Mouse (Mus musculus) layer of hippocampus, adult 8-10 months (tissue): ENCODE results near the gene Ltbr. TPM values are rescaled to one million over a fixed set of nuclear protein-coding genes. Genes with fewer than 3 reads are reported as not detected.
A peak's percentile ranks its signal among the peaks of the same experiment; 100 is the strongest.

Experiments
- DNase-seq, 2 experiments: peaks; one replicate each; pipeline ENCODE4 v3.0.0; 2022; ENCODE audit warnings: low spot score in 2 of 2
- total RNA-seq, 4 experiments: library from RNA; stranded (reverse); gene quantifications; 2 replicates each; pipeline ENCODE4 v1.2.4; 2022

Gene Ltbr
- 10 to 100 TPM in 2 of 4 experiments, 1 to 10 TPM in 2; 8.1 to 16.8 (median 11.5) TPM for total RNA-seq

GRCm38 (mm10) chr6:125313546-125314230 is at the start of gene Ltbr:
Gene Ltbr (minus strand): TSS chr6:125313885.
- DNase-seq = no peak

DNA sequence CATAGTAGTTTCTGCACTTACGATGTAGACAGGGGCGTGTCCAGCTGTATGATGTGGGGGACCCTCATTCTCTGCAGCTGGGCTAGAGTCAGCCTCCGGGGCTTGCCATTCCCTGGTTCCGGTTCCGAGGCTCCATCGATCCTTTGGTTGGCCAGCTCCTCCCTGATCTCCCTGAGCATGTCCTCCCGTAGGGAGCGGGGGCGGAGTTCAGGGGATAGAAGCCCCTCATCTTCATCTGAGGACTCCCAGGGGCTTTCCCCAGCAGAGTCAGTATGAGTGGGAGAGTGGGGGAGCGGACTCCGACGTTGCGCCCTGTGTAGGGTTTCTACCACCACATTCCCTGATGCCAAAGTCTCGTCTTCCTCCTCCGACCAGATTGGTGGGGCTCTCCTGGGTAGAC is 49.3 kb upstream of the Ltbr start:
- DNase-seq = no peak

- DNase-seq = peak in 1 of 2 experiments; percentile 36
These were observed 48.0 kb upstream of the Ltbr start for GRCm38 (mm10) chr6:125361467-125362291.

DNA sequence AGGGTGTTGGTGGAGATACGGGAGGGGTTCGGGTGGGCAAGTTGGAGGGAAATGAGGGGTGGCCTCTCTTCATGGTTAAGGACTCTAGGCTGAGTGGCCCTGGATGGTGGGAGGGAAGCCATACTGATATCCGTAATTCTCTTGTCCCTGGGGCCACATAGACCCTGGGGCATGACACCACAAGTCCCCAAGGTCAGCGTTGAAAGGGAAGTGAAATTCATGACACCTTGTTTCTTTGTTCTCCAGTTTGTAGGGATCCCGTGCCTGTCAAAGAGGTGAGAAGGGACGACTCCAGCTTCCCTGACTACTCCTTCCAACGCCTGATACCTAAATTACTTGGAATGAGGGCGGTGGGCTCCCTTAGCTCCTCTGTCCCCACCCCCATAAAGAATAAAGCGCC is 47.2 kb upstream of the Ltbr start:
- no peak for DNase-seq

- DNase-seq = no peak
These were observed 46.3 kb upstream of the Ltbr start for GRCm38 (mm10) chr6:125359999-125360398.

DNA sequence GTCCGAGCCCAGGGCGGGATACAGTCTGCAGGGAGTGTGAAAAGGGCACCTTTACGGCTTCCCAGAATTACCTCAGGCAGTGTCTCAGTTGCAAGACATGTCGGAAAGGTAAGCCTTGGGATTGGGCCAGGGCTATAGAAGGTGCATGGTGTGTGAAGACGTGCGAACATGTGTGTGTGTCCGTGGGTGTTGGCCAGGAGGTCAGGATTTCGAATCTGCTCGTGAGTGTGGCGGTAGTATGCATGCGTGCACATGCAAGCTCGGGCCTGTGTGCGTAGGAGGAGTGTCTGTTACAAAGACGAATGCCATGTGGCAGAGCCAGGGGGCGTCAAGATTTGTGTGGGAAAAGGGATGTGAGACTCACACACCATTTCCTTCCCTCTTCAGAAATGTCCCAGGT is 43.6 kb upstream of the Ltbr start:
- no peak for DNase-seq

GRCm38 (mm10) chr6:125356264-125356663 is 42.6 kb upstream of the Ltbr start:
- DNase-seq = no peak

- DNase-seq = no peak
These were observed 41.6 kb upstream of the Ltbr start for GRCm38 (mm10) chr6:125355197-125355741.

GRCm38 (mm10) chr6:125354352-125355151 is 40.9 kb upstream of the Ltbr start:
- no peak for DNase-seq

- DNase-seq = no peak
These were observed 40.0 kb upstream of the Ltbr start for GRCm38 (mm10) chr6:125353655-125354054.

DNA sequence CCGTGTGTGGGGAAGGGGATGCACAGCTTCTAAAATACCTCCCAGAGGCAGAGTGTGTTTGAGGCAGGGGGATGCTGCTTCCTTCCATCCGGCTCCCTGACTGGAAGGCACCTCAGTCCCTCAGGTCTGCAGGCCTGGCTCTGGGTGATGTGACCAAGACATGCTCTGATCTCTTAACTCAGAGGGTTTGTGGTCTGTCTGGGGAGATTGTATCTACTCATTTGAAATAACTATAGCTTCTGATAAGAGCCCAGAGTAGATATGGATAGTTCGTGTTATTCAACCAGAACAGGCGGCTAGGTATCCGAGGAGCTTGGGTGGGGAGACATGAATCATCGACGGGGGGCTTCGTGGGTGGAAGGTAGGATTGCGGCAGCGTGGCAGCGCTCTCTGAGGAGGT is 39.5 kb upstream of the Ltbr start:
- DNase-seq = no peak

GRCm38 (mm10) chr6:125352811-125353210 is 39.1 kb upstream of the Ltbr start:
- DNase-seq = no peak

- DNase-seq = no peak
These were observed 38.3 kb upstream of the Ltbr start for GRCm38 (mm10) chr6:125352046-125352384.

DNA sequence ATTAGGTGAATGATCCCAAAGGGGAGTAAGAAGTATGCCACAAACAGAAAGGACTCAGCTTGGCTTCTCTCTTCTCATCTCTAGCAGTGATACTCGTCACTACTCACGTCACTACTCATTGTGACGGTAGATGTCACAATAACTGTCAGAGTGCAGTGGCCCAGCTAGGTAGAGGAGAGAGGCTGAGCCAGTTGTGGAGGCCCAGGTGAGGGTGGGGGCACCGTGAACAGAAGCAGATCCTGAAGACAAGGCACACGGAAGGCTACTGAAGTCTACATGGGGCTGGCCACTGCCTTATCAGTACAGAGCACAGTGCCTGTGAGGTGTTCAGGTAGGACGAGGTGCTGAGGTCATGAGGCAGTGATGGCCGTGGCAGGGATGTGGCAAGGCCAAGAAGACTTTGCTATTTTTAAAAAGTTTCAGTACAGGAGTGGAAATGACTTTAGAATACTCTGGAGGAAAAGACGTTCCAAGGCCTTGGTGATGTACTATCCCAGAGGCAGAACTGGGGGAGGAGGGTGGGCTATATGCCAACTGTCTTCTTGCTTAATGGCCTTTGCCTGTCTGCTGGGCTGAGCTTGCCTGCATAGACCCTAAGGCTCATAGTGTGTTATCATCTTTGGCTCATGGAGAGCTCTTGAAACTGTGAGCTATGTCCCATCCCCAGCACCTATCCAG is 37.8 kb upstream of the Ltbr start:
- DNase-seq = no peak

GRCm38 (mm10) chr6:125350995-125351324 is 37.3 kb upstream of the Ltbr start:
- no peak for DNase-seq

- no peak for DNase-seq
These were observed 36.7 kb upstream of the Ltbr start for GRCm38 (mm10) chr6:125350231-125350994.

DNA sequence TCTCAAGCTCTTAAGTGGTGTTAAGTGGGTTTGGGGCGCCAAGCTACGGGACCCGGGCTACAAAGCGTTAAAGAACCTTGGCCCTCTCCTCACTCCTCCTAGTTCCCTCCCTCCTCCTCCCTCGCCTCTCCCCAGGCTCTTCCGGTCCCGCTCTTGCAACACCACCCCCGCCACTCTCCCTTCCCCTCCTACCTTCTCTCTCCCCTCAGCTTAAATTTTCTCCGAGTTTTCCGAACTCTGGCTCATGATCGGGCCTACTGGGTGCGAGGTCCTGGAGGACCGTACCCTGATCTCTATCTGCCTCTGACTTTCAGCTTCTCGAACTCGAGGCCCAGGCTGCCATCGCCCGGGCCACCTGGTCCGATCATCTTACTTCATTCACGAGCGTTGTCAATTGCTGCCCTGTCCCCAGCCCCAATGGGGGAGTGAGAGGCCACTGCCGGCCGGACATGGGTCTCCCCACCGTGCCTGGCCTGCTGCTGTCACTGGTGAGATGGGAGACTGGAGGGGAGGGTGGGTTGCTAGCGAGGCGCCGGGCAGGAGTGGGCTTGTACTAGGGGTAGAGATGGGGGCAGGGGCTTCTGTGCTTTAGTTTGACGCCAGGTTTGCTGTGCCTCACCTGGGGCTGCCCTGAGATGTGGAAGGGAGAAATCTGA is 36.0 kb upstream of the Ltbr start:
- DNase-seq = no peak

GRCm38 (mm10) chr6:125348721-125349574 is 35.3 kb upstream of the Ltbr start, which contains the start of gene Tnfrsf1a:
Gene Tnfrsf1a (plus strand): TSS chr6:125349362.
- no peak for DNase-seq

GRCm38 (mm10) chr6:125346029-125346428 is 32.3 kb upstream of the Ltbr start:
- DNase-seq = no peak
